Mouse (Mus musculus) kidney, adult 2 months (tissue): ENCODE results near the gene Nptx1.

Experiments used
- CTCF ChIP-seq: fragments of 200-500 bp; conservative IDR thresholded peaks from 2 replicates; pipeline ENCODE4 v1.5.1; 2011; ENCODE audit warnings: low read depth, mild to moderate bottlenecking, control low read depth, low read length, moderate library complexity, mixed read lengths; ENCODE audit not compliant: insufficient read depth, insufficient read length
- POLR2A ChIP-seq: fragments of 200-500 bp; IDR thresholded peaks from one replicate; pipeline ENCODE4 v1.6.1; 2011; ENCODE audit warnings: low read depth, low read length, control low read depth

- TF ChIP-seq CTCF (no peak), POLR2A (no peak)
These were observed 7.6 kb downstream of the Nptx1 start for GRCm38 (mm10) chr11:119539944-119540343.
